Mouse (Mus musculus): ENCODE results near the gene Ptprn2. TPM values are rescaled to one million over a fixed set of nuclear protein-coding genes. Genes with fewer than 3 reads are reported as not detected.

The Ptprn2 gene
- polyA plus RNA-seq, 1 experiment, result 0.22 TPM

DNA sequence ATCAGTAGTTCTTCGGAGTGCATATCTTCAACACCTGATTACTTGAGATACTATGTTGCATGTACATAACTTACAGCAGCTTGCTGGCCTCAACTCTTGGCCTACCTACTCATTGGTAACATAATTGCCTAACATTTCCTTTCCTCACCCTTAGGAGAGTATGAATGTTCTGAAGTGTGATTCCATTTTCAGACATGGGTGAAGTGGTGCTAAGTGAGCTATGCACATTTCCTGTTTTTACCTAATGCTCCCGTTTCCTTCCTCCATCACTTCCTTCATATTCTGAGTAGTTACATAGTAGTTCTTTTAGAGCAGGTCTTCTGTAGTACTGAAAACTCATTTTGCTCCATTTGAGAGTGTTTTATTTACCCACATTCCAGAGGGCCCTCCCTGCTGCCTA is 334.3 kb downstream of the Ptprn2 start:
- no peaks in the 10 kb centered on the region for H3K79me2 ChIP-seq (ENCODE audit: control insufficient read depth, insufficient read depth)
- H3K27me3 ChIP-seq (ENCODE audit: control insufficient read depth, insufficient read depth, insufficient read length), result no peaks in the 10 kb centered on the region
- no peak overlapping the region for H3K4me2 ChIP-seq (ENCODE audit: low read depth)
- H3ac ChIP-seq (ENCODE audit: control insufficient read depth, insufficient read length), result no peak overlapping the region
- TF ChIP-seq MYOG (IDR thresholded peaks at IDR 0.05; ENCODE audit: control insufficient read depth in 1 of 3, insufficient read depth in 1 of 3, insufficient read length in 2 of 3, low read depth in 2 of 3), result no peak
- no peaks in the 10 kb centered on the region for H3K36me3 ChIP-seq (ENCODE audit: control insufficient read depth, insufficient read depth)
- H3K4me3 ChIP-seq, result no peak overlapping the region

DNA sequence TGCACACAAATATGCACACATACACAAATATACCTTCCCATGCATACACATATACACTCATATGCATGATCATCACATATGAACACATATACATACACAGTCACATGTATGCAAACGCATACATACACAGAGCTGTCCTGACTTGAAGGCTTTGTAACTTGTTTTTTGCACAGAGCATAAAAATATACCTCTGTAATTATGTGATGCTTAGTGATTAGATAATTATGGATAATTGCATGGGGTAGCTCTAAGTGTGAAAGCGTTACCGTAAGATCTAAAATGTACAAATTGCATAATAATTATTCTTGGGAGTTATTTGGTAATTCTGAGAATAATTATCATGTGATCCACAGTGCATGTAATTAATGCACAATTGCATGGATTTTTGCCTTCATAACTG is 337.8 kb downstream of the Ptprn2 start:
- no peak overlapping the region for H3K4me2 ChIP-seq (ENCODE audit: low read depth)
- TF ChIP-seq REST (IDR thresholded peaks at IDR 0.05; ENCODE audit: insufficient read depth, insufficient read length) (no peak), TCF12 (IDR thresholded peaks at IDR 0.05; ENCODE audit: insufficient read depth, poor library complexity, severe bottlenecking) (no peak), E2F4 (IDR thresholded peaks at IDR 0.05; ENCODE audit: insufficient read depth) (no peak), MAX (IDR thresholded peaks at IDR 0.05; ENCODE audit: low read depth) (no peak), MYOD1 (IDR thresholded peaks at IDR 0.05; ENCODE audit: control insufficient read depth in 1 of 3, insufficient read length in 2 of 3, low read depth in 2 of 3) (no peak), MYOG (IDR thresholded peaks at IDR 0.05; ENCODE audit: control insufficient read depth in 1 of 3, insufficient read depth in 1 of 3, insufficient read length in 2 of 3, low read depth in 2 of 3) (no peak), POLR2AphosphoS2 (IDR thresholded peaks at IDR 0.05; ENCODE audit: insufficient read length, low read depth) (no peak), SRF (IDR thresholded peaks at IDR 0.05; ENCODE audit: control insufficient read depth, insufficient read length, low read depth) (no peak), USF1 (IDR thresholded peaks at IDR 0.05; ENCODE audit: low read depth) (no peak), POLR2A (IDR thresholded peaks at IDR 0.05; ENCODE audit: insufficient read length, low read depth) (no peak), CEBPB (IDR thresholded peaks at IDR 0.05; ENCODE audit: insufficient read depth, poor library complexity, severe bottlenecking) (no peak), TCF3 (IDR thresholded peaks at IDR 0.05; ENCODE audit: insufficient read length, low read depth) (no peak)
- no peaks in the 10 kb centered on the region for H3K79me2 ChIP-seq (ENCODE audit: control insufficient read depth, insufficient read depth)
- H3K36me3 ChIP-seq (ENCODE audit: control insufficient read depth, insufficient read depth), result no peaks in the 10 kb centered on the region
- no peak overlapping the region for H3K4me3 ChIP-seq
- no peak overlapping the region for H3ac ChIP-seq (ENCODE audit: control insufficient read depth, insufficient read length)
- no peaks in the 10 kb centered on the region for H3K27me3 ChIP-seq (ENCODE audit: control insufficient read depth, insufficient read depth, insufficient read length)

DNA sequence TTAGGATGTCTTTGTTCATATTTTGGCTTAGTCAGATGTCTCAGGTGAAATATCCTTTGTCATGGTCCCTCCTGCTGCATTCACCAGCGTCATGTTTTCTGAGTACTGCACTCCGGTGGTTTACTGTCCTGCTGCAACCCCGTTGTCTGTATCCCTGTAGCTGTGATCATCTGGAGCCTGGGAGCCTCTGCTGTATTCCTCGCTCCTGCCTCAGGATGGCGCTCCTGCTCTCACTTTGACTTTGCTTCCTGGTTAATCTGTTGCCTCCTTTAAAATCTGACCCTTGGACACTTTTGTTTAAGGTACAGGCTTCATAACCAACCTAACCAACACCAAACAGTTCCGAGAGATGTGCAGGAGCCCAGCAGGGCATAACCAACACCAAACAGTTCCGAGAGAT is 342.2 kb downstream of the Ptprn2 start:
- Histone ChIP-seq H3K27me3 (ENCODE audit: control insufficient read depth, insufficient read depth, insufficient read length) (no peaks in the 10 kb centered on the region), H3K4me2 (ENCODE audit: low read depth) (no peak overlapping the region), H3K36me3 (ENCODE audit: control insufficient read depth, insufficient read depth) (no peaks in the 10 kb centered on the region), H3K4me3 (no peak overlapping the region), H3ac (ENCODE audit: control insufficient read depth, insufficient read length) (no peak overlapping the region), H3K79me2 (ENCODE audit: control insufficient read depth, insufficient read depth) (no peaks in the 10 kb centered on the region)
- TF ChIP-seq MAX (IDR thresholded peaks at IDR 0.05; ENCODE audit: low read depth), result no peak
- TF ChIP-seq POLR2AphosphoS2 (IDR thresholded peaks at IDR 0.05; ENCODE audit: insufficient read length, low read depth), result no peak
- no peak for TF ChIP-seq E2F4 (IDR thresholded peaks at IDR 0.05; ENCODE audit: insufficient read depth)
- TF ChIP-seq REST (IDR thresholded peaks at IDR 0.05; ENCODE audit: insufficient read depth, insufficient read length), result no peak
- no peak for TF ChIP-seq POLR2A (IDR thresholded peaks at IDR 0.05; ENCODE audit: insufficient read length, low read depth)

DNA sequence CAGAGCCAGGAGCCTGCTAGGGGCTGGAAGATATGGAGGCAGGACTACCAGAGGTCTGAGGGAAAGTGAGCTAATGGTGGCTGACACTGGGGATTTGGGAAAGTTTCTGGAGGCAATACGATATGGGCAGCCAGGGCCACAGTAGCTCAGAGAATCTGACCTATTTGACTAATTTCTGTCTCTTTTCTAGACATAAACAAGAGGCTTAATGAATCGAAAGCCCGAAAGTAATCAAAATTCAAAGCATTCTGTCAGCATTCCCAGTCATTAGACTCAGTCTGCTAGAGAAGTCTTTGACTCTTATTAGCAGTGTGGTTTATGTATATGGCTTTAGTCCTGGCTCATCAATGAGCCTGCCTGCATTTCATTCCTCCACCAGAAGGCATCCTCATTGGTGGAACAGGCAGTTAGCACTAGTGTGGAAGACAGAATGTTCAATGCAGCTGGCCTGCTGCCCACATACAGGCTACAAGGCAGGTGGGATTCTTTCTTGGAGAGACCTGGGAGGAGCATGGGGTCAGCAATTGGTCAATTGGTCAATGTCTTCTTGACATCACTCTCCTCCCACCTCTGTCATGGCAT is 353.2 kb downstream of the Ptprn2 start:
- Histone ChIP-seq H3K4me3 (no peak overlapping the region), H3ac (ENCODE audit: control insufficient read depth, insufficient read length) (no peak overlapping the region), H3K4me2 (ENCODE audit: low read depth) (no peak overlapping the region), H3K79me2 (ENCODE audit: control insufficient read depth, insufficient read depth) (no peaks in the 10 kb centered on the region), H3K27me3 (ENCODE audit: control insufficient read depth, insufficient read depth, insufficient read length) (no peaks in the 10 kb centered on the region), H3K36me3 (ENCODE audit: control insufficient read depth, insufficient read depth) (no peaks in the 10 kb centered on the region)
- TF ChIP-seq TCF12 (IDR thresholded peaks at IDR 0.05; ENCODE audit: insufficient read depth, poor library complexity, severe bottlenecking) (no peak), REST (IDR thresholded peaks at IDR 0.05; ENCODE audit: insufficient read depth, insufficient read length) (no peak), USF1 (IDR thresholded peaks at IDR 0.05; ENCODE audit: low read depth) (no peak), MYOD1 (IDR thresholded peaks at IDR 0.05; ENCODE audit: control insufficient read depth in 1 of 3, insufficient read length in 2 of 3, low read depth in 2 of 3) (no peak), TCF3 (IDR thresholded peaks at IDR 0.05; ENCODE audit: insufficient read length, low read depth) (no peak), POLR2AphosphoS2 (IDR thresholded peaks at IDR 0.05; ENCODE audit: insufficient read length, low read depth) (no peak), CEBPB (IDR thresholded peaks at IDR 0.05; ENCODE audit: insufficient read depth, poor library complexity, severe bottlenecking) (no peak), MYOG (IDR thresholded peaks at IDR 0.05; ENCODE audit: control insufficient read depth in 1 of 3, insufficient read depth in 1 of 3, insufficient read length in 2 of 3, low read depth in 2 of 3) (no peak), POLR2A (IDR thresholded peaks at IDR 0.05; ENCODE audit: insufficient read length, low read depth) (no peak), E2F4 (IDR thresholded peaks at IDR 0.05; ENCODE audit: insufficient read depth) (no peak), MAX (IDR thresholded peaks at IDR 0.05; ENCODE audit: low read depth) (no peak), SRF (IDR thresholded peaks at IDR 0.05; ENCODE audit: control insufficient read depth, insufficient read length, low read depth) (no peak)

DNA sequence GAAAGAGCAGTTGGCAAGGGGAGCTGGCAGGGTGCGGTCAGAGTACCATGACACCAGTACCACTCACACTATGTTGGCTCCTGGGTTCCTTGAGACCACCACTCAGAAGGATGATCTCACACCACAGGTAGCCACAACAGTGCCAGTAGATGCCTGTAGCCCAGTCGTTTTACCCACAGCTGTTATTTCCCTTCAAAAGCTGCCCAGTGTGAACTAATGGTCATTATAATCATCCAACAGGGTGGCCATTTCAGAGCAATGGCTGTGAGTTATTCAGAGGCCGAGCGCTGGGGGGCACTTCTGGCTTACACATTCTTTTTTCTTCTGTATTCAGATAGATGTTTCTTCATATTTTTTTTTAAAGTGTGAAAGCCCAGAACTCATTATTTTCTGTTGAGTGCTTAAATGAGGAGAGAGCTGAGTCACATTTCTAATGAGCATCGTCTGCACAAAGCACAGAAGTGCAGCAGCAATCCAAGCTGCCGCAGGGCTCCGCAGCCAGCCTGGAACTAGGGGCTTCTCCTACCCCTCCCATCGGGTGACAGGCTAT is 357.3 kb downstream of the Ptprn2 start:
- H3K4me3 ChIP-seq, result no peak overlapping the region
- TF ChIP-seq TCF12 (IDR thresholded peaks at IDR 0.05; ENCODE audit: insufficient read depth, poor library complexity, severe bottlenecking) (no peak), SRF (IDR thresholded peaks at IDR 0.05; ENCODE audit: control insufficient read depth, insufficient read length, low read depth) (no peak), REST (IDR thresholded peaks at IDR 0.05; ENCODE audit: insufficient read depth, insufficient read length) (no peak), USF1 (IDR thresholded peaks at IDR 0.05; ENCODE audit: low read depth) (no peak), POLR2AphosphoS2 (IDR thresholded peaks at IDR 0.05; ENCODE audit: insufficient read length, low read depth) (no peak), MAX (IDR thresholded peaks at IDR 0.05; ENCODE audit: low read depth) (no peak), POLR2A (IDR thresholded peaks at IDR 0.05; ENCODE audit: insufficient read length, low read depth) (no peak), E2F4 (IDR thresholded peaks at IDR 0.05; ENCODE audit: insufficient read depth) (no peak)
- H3K36me3 ChIP-seq (ENCODE audit: control insufficient read depth, insufficient read depth), result no peaks in the 10 kb centered on the region
- H3K27me3 ChIP-seq (ENCODE audit: control insufficient read depth, insufficient read depth, insufficient read length), result no peaks in the 10 kb centered on the region
- H3K4me2 ChIP-seq (ENCODE audit: low read depth), result no peak overlapping the region
- no peaks in the 10 kb centered on the region for H3K79me2 ChIP-seq (ENCODE audit: control insufficient read depth, insufficient read depth)
- no peak overlapping the region for H3ac ChIP-seq (ENCODE audit: control insufficient read depth, insufficient read length)
